Mouse (Mus musculus) liver, embryonic 16.5 days (tissue): ENCODE data around the gene Znrf2. TPM values are rescaled to one million over a fixed set of nuclear protein-coding genes. Genes with fewer than 3 reads are reported as not detected.
"Not testable (repeated sequence)": the region's sequence is repeated elsewhere in the genome, so short reads cannot be mapped to it uniquely, and the experiment has no call there.

Experiments
- ATAC-seq: fragments of 200-750 bp; cut with Nextera tagmentation; 2 replicates; pipeline ENCODE4 v1.8.0; 2017; ENCODE audit warnings: low read depth, mild to moderate bottlenecking, moderate number of reproducible peaks, moderate library complexity
- H3K27ac ChIP-seq: fragments of 300-500 bp; sonication (generic); 2 replicates; pipeline ENCODE4 v1.5.1; 2014; ENCODE audit warnings: mild to moderate bottlenecking, low read length
- H3K27me3 ChIP-seq: fragments of 300-500 bp; sonication (generic); 2 replicates; pipeline ENCODE4 v1.6.1; 2014; ENCODE audit warnings: low read depth, low read length, mixed read lengths; ENCODE audit not compliant: control insufficient read depth, insufficient read depth
- H3K36me3 ChIP-seq: fragments of 300-500 bp; sonication (generic); 2 replicates; pipeline ENCODE4 v1.6.1; 2014; ENCODE audit warnings: mild to moderate bottlenecking; ENCODE audit not compliant: control insufficient read depth, insufficient read depth
- H3K4me1 ChIP-seq: fragments of 300-500 bp; sonication (generic); 2 replicates; pipeline ENCODE4 v1.6.1; 2014; ENCODE audit warnings: low read depth, low read length, mixed read lengths; ENCODE audit not compliant: control insufficient read depth
- H3K4me2 ChIP-seq: fragments of 300-500 bp; sonication (generic); 2 replicates; pipeline ENCODE4 v1.6.1; 2014; ENCODE audit warnings: low read depth, low read length, mixed read lengths
- H3K4me3 ChIP-seq: fragments of 300-500 bp; sonication (generic); 2 replicates; pipeline ENCODE4 v1.5.1; 2014; ENCODE audit warnings: low read depth, mild to moderate bottlenecking, low read length
- H3K9ac ChIP-seq: fragments of 300-500 bp; sonication (generic); 2 replicates; pipeline ENCODE4 v1.6.1; 2014; ENCODE audit warnings: low read depth, low read length
- H3K9me3 ChIP-seq: fragments of 300-500 bp; sonication (generic); replicated peaks from 2 replicates; pipeline ENCODE4 v1.6.1; 2016; ENCODE audit warnings: low read length; ENCODE audit not compliant: control insufficient read depth
- WGBS: fragments of 180-500 bp; shearing (Covaris S2); extraction: QIAGEN DNeasy Blood & Tissue Kit; methylation state at CpG from one replicate; pipeline ENCODE4 v1.1.7; 2014; ENCODE audit not compliant: insufficient replicate concordance; 5-methylcytosine and 5-hydroxymethylcytosine counted together
- polyA plus RNA-seq: library from polyadenylated mRNA; unstranded; fragments of >200 nt; fragmentation: Nextera tagmentation; extraction: Ambion mirVana; gene quantifications from 2 replicates; pipeline ENCODE4 v1.2.1, GENCODE M21; 2015

Znrf2 gene
- polyA plus RNA-seq, 1 experiment from 2014 or later = 1.8 TPM

GRCm38 (mm10) chr6:54852669-54853068 is 36.0 kb downstream of the Znrf2 start:
- ATAC-seq = peak; percentile 35; the same call in 1 of the 2 replicates
- peaks cover 31% of the 10 kb centered on the region for H3K4me1 ChIP-seq
- 17% methylated on average over 3 of the region's 3 CpGs for WGBS
- no peak overlapping the region for H3K4me3 ChIP-seq
- H3K9ac ChIP-seq = no peak overlapping the region
- H3K27me3 ChIP-seq = no peaks in the 10 kb centered on the region
- H3K27ac ChIP-seq = no peak overlapping the region
- no peak overlapping the region for H3K4me2 ChIP-seq
- no peaks in the 10 kb centered on the region for H3K9me3 ChIP-seq
- H3K36me3 ChIP-seq = no peaks in the 10 kb centered on the region

DNA sequence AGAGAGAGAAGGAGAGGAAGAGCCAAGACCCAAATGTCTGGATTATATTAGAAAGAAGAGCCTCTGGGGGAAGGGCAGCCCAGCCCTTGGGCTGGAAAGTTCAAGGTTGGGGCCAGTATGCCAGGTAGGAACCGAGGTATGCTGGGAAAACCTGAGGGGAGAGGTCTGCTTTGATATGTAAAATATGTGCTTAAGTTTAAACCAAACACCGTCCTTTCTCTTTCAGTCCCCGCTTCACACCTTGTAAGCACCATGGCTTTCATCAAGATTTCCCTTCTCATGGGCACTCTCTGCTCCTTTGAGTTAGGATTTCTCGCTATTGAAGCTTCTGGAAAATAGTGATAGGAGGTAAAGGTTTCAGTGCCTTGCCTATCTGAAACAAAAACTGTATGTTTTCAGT is 38.1 kb downstream of the Znrf2 start:
- no peak overlapping the region for H3K27ac ChIP-seq
- no peaks in the 10 kb centered on the region for H3K27me3 ChIP-seq
- no peak overlapping the region for H3K9ac ChIP-seq
- no peak overlapping the region for H3K4me3 ChIP-seq
- H3K4me1 ChIP-seq = peaks cover 27% of the 10 kb centered on the region
- H3K4me2 ChIP-seq = no peak overlapping the region
- no peaks in the 10 kb centered on the region for H3K9me3 ChIP-seq
- no peak for ATAC-seq
- no peaks in the 10 kb centered on the region for H3K36me3 ChIP-seq
- 49% methylated on average over 4 of the region's 4 CpGs for WGBS

DNA sequence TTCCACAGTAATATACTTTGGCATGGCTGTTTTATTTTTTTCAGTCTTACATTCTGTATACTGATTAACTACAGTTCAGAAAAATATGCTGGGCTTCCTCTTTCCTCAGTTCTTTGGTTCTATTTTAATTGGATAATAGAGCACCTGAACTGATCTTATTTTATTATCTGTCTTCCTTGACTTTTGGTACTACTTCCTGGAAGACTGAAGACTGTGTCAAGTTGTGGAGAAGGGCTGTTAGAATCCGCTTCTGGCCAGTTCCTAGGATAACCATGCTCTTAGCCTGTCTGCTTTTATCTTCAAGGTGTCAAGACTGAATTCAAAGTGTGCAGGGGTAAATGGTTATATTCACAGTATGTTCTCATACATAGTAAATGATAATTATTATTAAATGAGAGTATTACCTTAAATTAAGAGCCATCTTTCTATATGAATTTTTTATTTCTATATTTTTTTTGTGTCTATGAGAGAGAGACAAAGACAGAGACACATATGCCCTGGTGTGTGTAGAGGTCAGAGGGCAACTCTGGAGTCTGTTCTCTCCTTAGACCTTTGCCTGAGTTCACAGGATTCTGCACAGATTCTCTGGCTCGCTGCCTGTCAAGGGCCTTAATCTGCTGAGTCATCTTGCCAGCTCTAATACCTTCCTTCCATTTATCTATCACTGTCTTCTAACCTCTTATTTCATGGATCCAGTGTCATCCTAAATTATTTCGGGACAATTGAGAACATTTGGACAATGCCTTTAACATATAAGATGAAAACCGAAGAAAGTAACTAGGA is 39.3 kb downstream of the Znrf2 start:
- Histone ChIP-seq H3K4me2 (no peak overlapping the region), H3K9ac (no peak overlapping the region), H3K4me1 (peaks cover 20% of the 10 kb centered on the region), H3K4me3 (no peak overlapping the region), H3K9me3 (no peaks in the 10 kb centered on the region), H3K27me3 (no peaks in the 10 kb centered on the region), H3K36me3 (no peaks in the 10 kb centered on the region), H3K27ac (no peak overlapping the region)
- WGBS = 51% methylated on average over 4 of the region's 4 CpGs
- no peak for ATAC-seq

DNA sequence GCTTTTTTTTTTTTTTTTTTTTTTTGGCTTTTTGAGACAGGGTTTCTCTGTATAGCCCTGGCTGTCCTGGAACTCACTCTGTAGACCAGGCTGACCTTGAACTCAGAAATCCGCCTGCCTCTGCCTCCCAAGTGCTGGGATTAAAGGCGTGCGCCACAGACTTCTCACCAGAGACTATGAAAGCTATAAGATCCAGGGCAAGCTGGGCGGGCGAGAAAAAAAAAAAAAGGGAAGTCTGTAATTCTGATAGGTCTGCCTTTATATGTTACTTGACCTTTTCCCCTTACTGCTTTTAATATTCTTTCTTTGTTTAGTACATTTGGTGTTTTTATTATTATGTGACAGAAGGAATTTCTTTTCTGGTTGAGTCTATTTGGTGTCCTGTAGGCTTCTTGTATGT is 42.4 kb downstream of the Znrf2 start:
- ATAC-seq = not testable (repeated sequence)

DNA sequence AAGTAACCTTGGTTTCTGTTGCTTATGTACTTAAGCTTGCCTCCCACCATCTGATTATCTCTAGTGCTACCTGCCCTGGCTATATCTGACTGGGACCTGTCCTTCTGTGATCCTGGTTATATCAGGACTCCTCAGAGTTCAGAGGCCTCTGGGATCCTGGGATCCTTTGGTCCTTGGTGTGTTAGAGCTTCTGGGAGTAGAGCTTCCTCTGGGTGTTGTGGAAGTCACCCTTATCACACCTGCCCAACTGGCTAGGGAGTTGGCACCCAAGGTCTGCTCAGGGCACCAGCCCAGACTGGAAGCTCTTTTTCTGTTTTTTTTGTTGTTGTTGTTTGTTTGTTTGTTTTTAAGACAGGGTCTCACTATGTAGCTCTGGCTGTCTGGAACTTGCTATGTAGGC is 43.5 kb downstream of the Znrf2 start:
- no peaks in the 10 kb centered on the region for H3K27me3 ChIP-seq
- H3K4me1 ChIP-seq = no peaks in the 10 kb centered on the region; the same call in none of the 2 replicates
- H3K4me2 ChIP-seq = no peak overlapping the region
- no peak for ATAC-seq
- H3K9ac ChIP-seq = no peak overlapping the region
- no peak overlapping the region for H3K27ac ChIP-seq
- H3K36me3 ChIP-seq = peaks cover 3% of the 10 kb centered on the region; the same call in 1 of the 2 replicates
- H3K4me3 ChIP-seq = no peak overlapping the region
- no peaks in the 10 kb centered on the region for H3K9me3 ChIP-seq

More for the DNA sequence above, 42.4 kb downstream of the Znrf2 start:
- 62% methylated on average over 5 of the region's 5 CpGs for WGBS
- not testable (repeated sequence) for H3K4me1 ChIP-seq, H3K27ac ChIP-seq, H3K36me3 ChIP-seq, H3K4me2 ChIP-seq, H3K27me3 ChIP-seq, H3K4me3 ChIP-seq, H3K9ac ChIP-seq, H3K9me3 ChIP-seq

DNA sequence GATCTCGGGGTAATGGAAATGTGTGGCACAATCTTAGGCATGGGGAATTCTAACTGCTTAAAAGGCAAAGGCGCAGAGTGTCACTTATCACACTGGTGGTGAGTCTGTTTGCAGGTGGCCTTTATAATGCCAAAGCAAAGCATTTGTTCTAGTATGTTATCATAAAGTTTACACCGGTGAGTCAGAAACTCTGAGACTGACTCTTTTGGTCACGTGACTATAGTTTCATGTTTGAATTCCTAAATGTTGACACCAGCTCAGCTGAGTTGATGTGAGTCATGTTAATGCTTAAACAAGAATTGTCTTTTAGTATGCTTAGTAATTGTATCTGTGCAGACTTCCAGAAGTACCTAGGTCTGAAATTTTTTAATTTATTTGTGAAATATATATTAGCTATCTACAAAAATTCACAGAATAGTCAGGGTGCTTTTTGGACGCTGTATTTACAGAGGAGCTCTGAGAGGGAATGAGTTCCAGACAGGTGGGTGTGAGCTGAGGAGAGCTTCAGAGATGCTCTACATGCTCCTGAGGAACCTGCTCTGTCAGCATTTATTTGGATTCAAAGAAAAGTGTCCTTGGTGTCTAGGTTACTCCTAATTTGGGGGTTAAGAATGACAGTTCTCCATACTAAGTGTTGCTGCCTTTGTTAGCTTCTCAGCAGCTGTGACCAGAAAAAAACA is 50.2 kb downstream of the Znrf2 start:
- Histone ChIP-seq H3K4me1 (no peaks in the 10 kb centered on the region; the same call in 1 of the 2 replicates), H3K27me3 (no peaks in the 10 kb centered on the region), H3K27ac (no peak overlapping the region), H3K9ac (no peak overlapping the region), H3K36me3 (peaks cover 3% of the 10 kb centered on the region; the same call in 1 of the 2 replicates), H3K4me3 (no peak overlapping the region), H3K9me3 (no peaks in the 10 kb centered on the region), H3K4me2 (no peak overlapping the region)
- WGBS = 60% methylated on average over 5 of the region's 5 CpGs
- ATAC-seq = no peak

DNA sequence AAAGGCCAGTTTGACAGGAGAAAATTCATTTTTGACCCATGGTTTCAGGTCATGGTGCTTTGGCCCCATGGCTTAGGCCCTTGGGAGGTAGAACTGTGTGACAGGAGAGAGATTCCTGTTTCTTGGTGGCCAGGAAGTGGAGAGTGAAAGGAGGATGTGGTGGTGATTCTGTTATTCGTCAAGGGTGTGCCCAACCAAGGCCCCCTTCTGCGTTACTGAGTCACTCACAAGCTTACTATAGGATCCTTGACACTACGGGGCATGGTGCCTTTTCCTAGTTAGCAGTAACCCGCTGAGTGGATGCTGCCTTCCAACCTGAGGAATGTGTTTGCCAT is 50.7 kb downstream of the Znrf2 start:
- Histone ChIP-seq H3K9me3 (no peaks in the 10 kb centered on the region), H3K27ac (no peak overlapping the region)
- 45% methylated on average over 4 of the region's 4 CpGs for WGBS

DNA sequence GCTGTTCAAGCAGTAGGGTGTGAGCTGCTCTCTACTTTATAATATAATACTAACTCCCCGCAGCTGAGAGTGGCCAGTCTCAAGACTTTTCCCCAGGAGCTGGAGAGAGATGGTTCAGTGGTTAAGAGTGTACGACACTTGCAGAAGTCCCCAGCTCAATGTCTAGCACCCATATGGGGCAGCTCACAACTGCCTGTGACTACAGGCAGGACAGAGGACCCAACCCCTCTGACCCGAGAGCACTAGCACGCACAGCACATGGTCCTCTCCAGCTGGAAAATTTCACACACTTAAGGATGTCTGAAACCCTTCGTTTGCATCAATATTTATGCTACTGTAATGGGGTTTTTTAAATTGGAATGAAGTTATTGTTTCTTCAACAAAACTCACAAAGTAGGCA is 56.3 kb downstream of the Znrf2 start:
- H3K9me3 ChIP-seq = no peaks in the 10 kb centered on the region
- no peaks in the 10 kb centered on the region for H3K36me3 ChIP-seq
- no peak overlapping the region for H3K4me3 ChIP-seq
- H3K27me3 ChIP-seq = no peaks in the 10 kb centered on the region
- H3K9ac ChIP-seq = no peak overlapping the region
- no peak overlapping the region for H3K27ac ChIP-seq
- WGBS = 71% methylated on average over 5 of the region's 5 CpGs
- no peak for ATAC-seq
- H3K4me1 ChIP-seq = peaks cover 7% of the 10 kb centered on the region; the same call in 1 of the 2 replicates
- no peak overlapping the region for H3K4me2 ChIP-seq

More for the DNA sequence above, 50.7 kb downstream of the Znrf2 start:
- H3K36me3 ChIP-seq = peaks cover 3% of the 10 kb centered on the region; the same call in 1 of the 2 replicates
- ATAC-seq = no peak
- H3K27me3 ChIP-seq = no peaks in the 10 kb centered on the region
- H3K9ac ChIP-seq = no peak overlapping the region
- no peak overlapping the region for H3K4me2 ChIP-seq
- H3K4me3 ChIP-seq = no peak overlapping the region
- H3K4me1 ChIP-seq = no peaks in the 10 kb centered on the region; the same call in 1 of the 2 replicates

GRCm38 (mm10) chr6:54876782-54877181 is 60.1 kb downstream of the Znrf2 start:
- Histone ChIP-seq H3K4me2 (no peak overlapping the region), H3K9me3 (no peaks in the 10 kb centered on the region), H3K36me3 (peaks cover 4% of the 10 kb centered on the region), H3K27me3 (no peaks in the 10 kb centered on the region), H3K4me3 (no peak overlapping the region), H3K9ac (no peak overlapping the region), H3K4me1 (peaks cover 7% of the 10 kb centered on the region; the same call in 1 of the 2 replicates), H3K27ac (no peak overlapping the region)
- WGBS = 32% methylated on average over 5 of the region's 5 CpGs
- ATAC-seq = no peak
